Mouse (Mus musculus) midbrain, embryonic 11.5 days (tissue): Measurements from ENCODE around the gene Tmprss11e. TPM values are rescaled to one million over a fixed set of nuclear protein-coding genes. Genes with fewer than 3 reads are reported as not detected.

ENCODE experiments used
- ATAC-seq: fragments of 200-750 bp; cut with Nextera tagmentation; 2 replicates; pipeline ENCODE4 v1.8.0; 2017; ENCODE audit warnings: moderate TSS enrichment, moderate library complexity; ENCODE audit not compliant: low FRiP score
- DNase-seq: peaks from one replicate; pipeline ENCODE4 v3.0.0; 2015; ENCODE audit warnings: low spot score; ENCODE audit errors: missing footprints
- H3K27ac ChIP-seq: fragments of 300-500 bp; sonication (generic); 2 replicates; pipeline ENCODE4 v1.5.1; 2014; ENCODE audit warnings: low read depth, low read length
- H3K27me3 ChIP-seq: fragments of 300-500 bp; sonication (generic); 2 replicates; pipeline ENCODE4 v1.6.1; 2014; ENCODE audit warnings: mild to moderate bottlenecking, low read length, moderate library complexity, mixed read lengths; ENCODE audit not compliant: control insufficient read depth, insufficient read depth
- H3K36me3 ChIP-seq: fragments of 300-500 bp; sonication (generic); 2 replicates; pipeline ENCODE4 v1.6.1; 2014; ENCODE audit warnings: mild to moderate bottlenecking, low read length, moderate library complexity, mixed read lengths; ENCODE audit not compliant: control insufficient read depth, insufficient read depth
- H3K4me1 ChIP-seq: fragments of 300-500 bp; sonication (generic); 2 replicates; pipeline ENCODE4 v1.6.1; 2014; ENCODE audit warnings: low read length; ENCODE audit not compliant: control insufficient read depth, insufficient read depth
- H3K4me2 ChIP-seq: fragments of 300-500 bp; sonication (generic); 2 replicates; pipeline ENCODE4 v1.6.1; 2014; ENCODE audit warnings: mild to moderate bottlenecking, moderate library complexity
- H3K4me3 ChIP-seq: fragments of 300-500 bp; sonication (generic); 2 replicates; pipeline ENCODE4 v1.5.1; 2014; ENCODE audit warnings: low read depth, low read length
- H3K9ac ChIP-seq: fragments of 300-500 bp; sonication (generic); 2 replicates; pipeline ENCODE4 v1.6.1; 2014; ENCODE audit warnings: low read length
- H3K9me3 ChIP-seq: fragments of 300-500 bp; sonication (generic); 2 replicates; pipeline ENCODE4 v1.6.1; 2016; ENCODE audit warnings: low read length; ENCODE audit not compliant: control insufficient read depth
- WGBS: fragments of 180-500 bp; shearing (Covaris S2); extraction: QIAGEN DNeasy Blood & Tissue Kit; methylation state at CpG from one replicate; pipeline ENCODE4 v1.1.7; 2014; 5-methylcytosine and 5-hydroxymethylcytosine counted together
- polyA plus RNA-seq: library from polyadenylated mRNA; unstranded; fragments of >200 nt; fragmentation: Nextera tagmentation; extraction: Ambion mirVana; gene quantifications from 2 replicates; pipeline ENCODE4 v1.2.1, GENCODE M21; 2014

Gene Tmprss11e
- polyA plus RNA-seq, 1 experiment from 2014 or later, result not detected

- Histone ChIP-seq H3K4me1 (no peaks in the 10 kb centered on the region), H3K27me3 (no peaks in the 10 kb centered on the region), H3K36me3 (no peaks in the 10 kb centered on the region), H3K4me3 (no peak overlapping the region), H3K9me3 (no peaks in the 10 kb centered on the region), H3K27ac (no peak overlapping the region), H3K9ac (no peak overlapping the region), H3K4me2 (no peak overlapping the region)
- DNase-seq (no peak), ATAC-seq (no peak)
- WGBS, result 64% methylated on average over 3 of the region's 3 CpGs
Measured at GRCm38 (mm10) chr5:86769015-86769658, 23.5 kb upstream of the Tmprss11e start.

- Histone ChIP-seq H3K9me3 (no peaks in the 10 kb centered on the region), H3K4me2 (no peak overlapping the region), H3K36me3 (no peaks in the 10 kb centered on the region), H3K27ac (no peak overlapping the region), H3K4me1 (no peaks in the 10 kb centered on the region), H3K9ac (no peak overlapping the region), H3K27me3 (no peaks in the 10 kb centered on the region), H3K4me3 (no peak overlapping the region)
- WGBS, result 73% methylated on average over 3 of the region's 3 CpGs
- ATAC-seq (no peak), DNase-seq (no peak)
Measured at GRCm38 (mm10) chr5:86742796-86743195, 2.8 kb downstream of the Tmprss11e start.

GRCm38 (mm10) chr5:86741146-86741545 lies 4.5 kb downstream of the Tmprss11e start:
- no peak overlapping the region for H3K9ac ChIP-seq
- DNase-seq (no peak), ATAC-seq (no peak)
- no peaks in the 10 kb centered on the region for H3K9me3 ChIP-seq
- 86% methylated on average over 5 of the region's 5 CpGs for WGBS
- H3K4me1 ChIP-seq, result no peaks in the 10 kb centered on the region
- H3K4me2 ChIP-seq, result no peak overlapping the region
- no peaks in the 10 kb centered on the region for H3K27me3 ChIP-seq
- H3K4me3 ChIP-seq, result no peak overlapping the region
- no peaks in the 10 kb centered on the region for H3K36me3 ChIP-seq
- no peak overlapping the region for H3K27ac ChIP-seq

- H3K27me3 ChIP-seq, result no peaks in the 10 kb centered on the region
- no peak overlapping the region for H3K9ac ChIP-seq
- no peak overlapping the region for H3K27ac ChIP-seq
- no peak for ATAC-seq
- H3K9me3 ChIP-seq, result no peaks in the 10 kb centered on the region
- H3K4me1 ChIP-seq, result no peaks in the 10 kb centered on the region
- DNase-seq, result no peak
- no peaks in the 10 kb centered on the region for H3K36me3 ChIP-seq
- no peak overlapping the region for H3K4me3 ChIP-seq
- H3K4me2 ChIP-seq, result no peak overlapping the region
- 77% methylated on average over 2 of the region's 2 CpGs for WGBS
Measured at GRCm38 (mm10) chr5:86735808-86736207, 9.8 kb downstream of the Tmprss11e start.

GRCm38 (mm10) chr5:86730587-86730986 lies 15.0 kb downstream of the Tmprss11e start:
- DNase-seq (no peak), ATAC-seq (no peak)
- 67% methylated on average over 4 of the region's 4 CpGs for WGBS

GRCm38 (mm10) chr5:86728574-86728973 lies 17.0 kb downstream of the Tmprss11e start:
- no peak overlapping the region for H3K27ac ChIP-seq
- H3K4me2 ChIP-seq, result no peak overlapping the region
- H3K4me3 ChIP-seq, result no peak overlapping the region
- 78% methylated on average over 6 of the region's 6 CpGs for WGBS
- no peak overlapping the region for H3K9ac ChIP-seq
- H3K27me3 ChIP-seq, result no peaks in the 10 kb centered on the region
- no peak for ATAC-seq
- H3K9me3 ChIP-seq, result no peaks in the 10 kb centered on the region
- no peak for DNase-seq
- H3K4me1 ChIP-seq, result no peaks in the 10 kb centered on the region
- no peaks in the 10 kb centered on the region for H3K36me3 ChIP-seq

More at GRCm38 (mm10) chr5:86730587-86730986, 15.0 kb downstream of the Tmprss11e start:
- H3K9me3 ChIP-seq, result no peaks in the 10 kb centered on the region
- no peaks in the 10 kb centered on the region for H3K4me1 ChIP-seq
- no peak overlapping the region for H3K4me2 ChIP-seq
- no peak overlapping the region for H3K9ac ChIP-seq
- no peaks in the 10 kb centered on the region for H3K27me3 ChIP-seq
- H3K27ac ChIP-seq, result no peak overlapping the region
- no peaks in the 10 kb centered on the region for H3K36me3 ChIP-seq
- H3K4me3 ChIP-seq, result no peak overlapping the region

- Histone ChIP-seq H3K4me2 (no peak overlapping the region), H3K4me1 (no peaks in the 10 kb centered on the region), H3K27ac (no peak overlapping the region), H3K36me3 (no peaks in the 10 kb centered on the region), H3K4me3 (no peak overlapping the region), H3K9me3 (no peaks in the 10 kb centered on the region), H3K27me3 (no peaks in the 10 kb centered on the region), H3K9ac (no peak overlapping the region)
- no peak for DNase-seq
- ATAC-seq, result no peak
- WGBS, result 87% methylated on average over 9 of the region's 9 CpGs
Measured at GRCm38 (mm10) chr5:86727033-86727432, 18.6 kb downstream of the Tmprss11e start.

GRCm38 (mm10) chr5:86725021-86725420 lies 20.6 kb downstream of the Tmprss11e start:
- no peak overlapping the region for H3K27ac ChIP-seq
- H3K4me2 ChIP-seq, result no peak overlapping the region
- DNase-seq (no peak), ATAC-seq (no peak)
- H3K27me3 ChIP-seq, result no peaks in the 10 kb centered on the region
- no peaks in the 10 kb centered on the region for H3K36me3 ChIP-seq
- H3K9ac ChIP-seq, result no peak overlapping the region
- no peaks in the 10 kb centered on the region for H3K9me3 ChIP-seq
- H3K4me1 ChIP-seq, result no peaks in the 10 kb centered on the region
- no peak overlapping the region for H3K4me3 ChIP-seq

GRCm38 (mm10) chr5:86722820-86723460 lies 22.7 kb downstream of the Tmprss11e start:
- no peak for ATAC-seq
- Histone ChIP-seq H3K9ac (no peak overlapping the region), H3K4me2 (no peak overlapping the region), H3K27me3 (no peaks in the 10 kb centered on the region), H3K27ac (no peak overlapping the region), H3K9me3 (no peaks in the 10 kb centered on the region), H3K4me3 (no peak overlapping the region), H3K4me1 (no peaks in the 10 kb centered on the region), H3K36me3 (no peaks in the 10 kb centered on the region)
- 28% methylated on average over 2 of the region's 2 CpGs for WGBS
- DNase-seq, result no peak
